Mouse (Mus musculus): Measurements from ENCODE around the gene Efr3b. TPM values are rescaled to one million over a fixed set of nuclear protein-coding genes. Genes with fewer than 3 reads are reported as not detected.

Gene Efr3b
- polyA plus RNA-seq, 1 experiment = not detected

- TF ChIP-seq CTCF (IDR thresholded peaks at IDR 0.05; ENCODE audit: insufficient read depth, low read depth, low read length) (no peak), POLR2A (IDR thresholded peaks at IDR 0.05; ENCODE audit: insufficient read depth, low read depth, low read length) (no peak)
- 54% methylated on average over 4 of the region's 4 CpGs for WGBS
- Histone ChIP-seq H3K27ac (ENCODE audit: insufficient read depth, low read depth, low read length) (no peak overlapping the region), H3K4me1 (ENCODE audit: control insufficient read depth, insufficient read depth, low read length) (peaks cover 11% of the 10 kb centered on the region), H3K4me3 (ENCODE audit: insufficient read depth, low read depth, low read length) (no peak overlapping the region)
Measured at GRCm38 (mm10) chr12:4068551-4068950, 29.8 kb upstream of the Efr3b start.

GRCm38 (mm10) chr12:4066681-4067459 is 28.2 kb upstream of the Efr3b start:
- TF ChIP-seq CTCF (IDR thresholded peaks at IDR 0.05; ENCODE audit: insufficient read depth, low read depth, low read length) = no peak
- no peak for TF ChIP-seq POLR2A (IDR thresholded peaks at IDR 0.05; ENCODE audit: insufficient read depth, low read depth, low read length)
- Histone ChIP-seq H3K27ac (ENCODE audit: insufficient read depth, low read depth, low read length) (peak overlapping the region; percentile 98), H3K4me3 (ENCODE audit: insufficient read depth, low read depth, low read length) (no peak overlapping the region), H3K4me1 (ENCODE audit: control insufficient read depth, insufficient read depth, low read length) (peaks cover 11% of the 10 kb centered on the region)
- WGBS = 37% methylated on average over 6 of the region's 6 CpGs

GRCm38 (mm10) chr12:4065944-4066343 is 27.2 kb upstream of the Efr3b start:
- Histone ChIP-seq H3K4me3 (ENCODE audit: insufficient read depth, low read depth, low read length) (no peak overlapping the region), H3K4me1 (ENCODE audit: control insufficient read depth, insufficient read depth, low read length) (peaks cover 11% of the 10 kb centered on the region), H3K27ac (ENCODE audit: insufficient read depth, low read depth, low read length) (peak overlapping the region; percentile 98)
- no peak for TF ChIP-seq CTCF (IDR thresholded peaks at IDR 0.05; ENCODE audit: insufficient read depth, low read depth, low read length)
- no peak for TF ChIP-seq POLR2A (IDR thresholded peaks at IDR 0.05; ENCODE audit: insufficient read depth, low read depth, low read length)
- WGBS = 83% methylated on average over 8 of the region's 8 CpGs

DNA sequence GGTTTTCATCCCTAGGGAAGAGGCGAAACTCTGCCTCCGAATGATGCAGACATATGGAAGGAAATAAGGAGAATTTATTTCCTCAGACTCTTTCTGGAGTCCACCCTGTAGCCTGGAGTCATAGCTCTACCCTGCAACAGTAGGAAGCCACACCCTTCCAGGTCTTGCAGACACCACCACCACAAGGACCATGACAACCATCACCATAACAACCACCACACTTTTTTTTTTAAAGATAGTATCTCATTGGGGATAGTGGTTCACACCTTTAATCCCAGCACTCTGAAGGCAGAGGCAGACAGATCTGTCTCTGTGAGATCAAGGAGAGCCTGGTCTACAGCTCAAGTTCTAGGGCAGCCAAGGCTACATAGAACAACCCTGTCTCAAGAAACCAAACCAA is 26.8 kb upstream of the Efr3b start:
- H3K4me1 ChIP-seq (ENCODE audit: control insufficient read depth, insufficient read depth, low read length) = peaks cover 11% of the 10 kb centered on the region
- TF ChIP-seq POLR2A (IDR thresholded peaks at IDR 0.05; ENCODE audit: insufficient read depth, low read depth, low read length) (no peak), CTCF (IDR thresholded peaks at IDR 0.05; ENCODE audit: insufficient read depth, low read depth, low read length) (no peak)
- 88% methylated on average over 2 of the region's 2 CpGs for WGBS

DNA sequence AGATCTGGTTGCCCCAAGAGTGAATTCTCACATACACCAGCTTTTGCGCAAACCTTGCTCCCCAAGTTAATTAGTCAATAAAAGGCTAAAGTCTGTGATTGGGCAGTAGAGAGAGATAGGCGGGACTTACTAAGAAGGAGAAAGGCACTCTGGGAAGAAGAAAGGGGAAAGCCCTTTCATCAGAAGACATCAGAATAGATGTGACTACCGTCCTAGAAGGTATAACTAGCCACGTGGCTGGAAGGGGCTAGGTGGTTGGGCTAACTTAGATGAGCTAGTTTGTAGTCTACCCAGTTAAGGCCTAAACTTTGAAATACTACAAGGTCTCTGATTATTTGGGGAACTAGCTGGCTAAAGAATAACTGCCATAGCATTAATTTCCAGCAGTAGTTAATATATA is 21.0 kb upstream of the Efr3b start:
- WGBS = 91% methylated on average over 4 of the region's 4 CpGs
- no peak overlapping the region for H3K4me3 ChIP-seq (ENCODE audit: insufficient read depth, low read depth, low read length)
- no peak for TF ChIP-seq POLR2A (IDR thresholded peaks at IDR 0.05; ENCODE audit: insufficient read depth, low read depth, low read length)
- no peak for TF ChIP-seq CTCF (IDR thresholded peaks at IDR 0.05; ENCODE audit: insufficient read depth, low read depth, low read length)
- peaks cover 2% of the 10 kb centered on the region for H3K4me1 ChIP-seq (ENCODE audit: control insufficient read depth, insufficient read depth, low read length)
- H3K27ac ChIP-seq (ENCODE audit: insufficient read depth, low read depth, low read length) = no peak overlapping the region

More for the DNA sequence above, 26.8 kb upstream of the Efr3b start:
- peak overlapping the region; percentile 98 for H3K27ac ChIP-seq (ENCODE audit: insufficient read depth, low read depth, low read length)
- no peak overlapping the region for H3K4me3 ChIP-seq (ENCODE audit: insufficient read depth, low read depth, low read length)

GRCm38 (mm10) chr12:4058321-4058720 is 19.6 kb upstream of the Efr3b start:
- TF ChIP-seq POLR2A (IDR thresholded peaks at IDR 0.05; ENCODE audit: insufficient read depth, low read depth, low read length) (no peak), CTCF (IDR thresholded peaks at IDR 0.05; ENCODE audit: insufficient read depth, low read depth, low read length) (no peak)
- H3K4me1 ChIP-seq (ENCODE audit: control insufficient read depth, insufficient read depth, low read length) = peaks cover 2% of the 10 kb centered on the region
- H3K4me3 ChIP-seq (ENCODE audit: insufficient read depth, low read depth, low read length) = no peak overlapping the region
- H3K27ac ChIP-seq (ENCODE audit: insufficient read depth, low read depth, low read length) = no peak overlapping the region
- WGBS = 79% methylated on average over 9 of the region's 9 CpGs

- no peak overlapping the region for H3K4me3 ChIP-seq (ENCODE audit: insufficient read depth, low read depth, low read length)
- H3K27ac ChIP-seq (ENCODE audit: insufficient read depth, low read depth, low read length) = no peak overlapping the region
- TF ChIP-seq POLR2A (IDR thresholded peaks at IDR 0.05; ENCODE audit: insufficient read depth, low read depth, low read length) (no peak), CTCF (IDR thresholded peaks at IDR 0.05; ENCODE audit: insufficient read depth, low read depth, low read length) (no peak)
- 53% methylated on average over 4 of the region's 4 CpGs for WGBS
- peaks cover 2% of the 10 kb centered on the region; the same call in 1 of the 2 replicates for H3K4me1 ChIP-seq (ENCODE audit: control insufficient read depth, insufficient read depth, low read length)
Measured at GRCm38 (mm10) chr12:4054845-4055244, 16.1 kb upstream of the Efr3b start.

DNA sequence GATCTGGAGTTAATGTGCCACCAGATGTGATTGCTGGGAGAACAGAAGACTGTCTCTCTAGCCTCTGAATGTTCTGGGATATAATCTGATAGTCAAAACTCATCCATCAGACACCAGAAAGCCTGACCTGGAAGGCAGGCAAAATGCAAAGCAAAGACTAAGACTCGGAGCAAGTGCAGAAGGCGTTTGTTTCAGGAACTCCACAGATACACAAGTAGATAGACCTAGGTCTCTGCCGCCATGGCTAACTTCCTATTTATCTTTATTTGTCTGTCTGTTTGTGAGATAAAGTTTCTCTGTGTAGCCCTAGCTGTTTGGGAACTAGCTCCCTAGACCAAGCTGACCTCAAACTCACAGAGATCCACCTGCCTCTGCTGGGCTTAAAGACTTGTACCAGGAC is 14.9 kb upstream of the Efr3b start:
- H3K27ac ChIP-seq (ENCODE audit: insufficient read depth, low read depth, low read length) = no peak overlapping the region
- TF ChIP-seq POLR2A (IDR thresholded peaks at IDR 0.05; ENCODE audit: insufficient read depth, low read depth, low read length) (no peak), CTCF (IDR thresholded peaks at IDR 0.05; ENCODE audit: insufficient read depth, low read depth, low read length) (no peak)
- H3K4me1 ChIP-seq (ENCODE audit: control insufficient read depth, insufficient read depth, low read length) = peaks cover 2% of the 10 kb centered on the region; the same call in 1 of the 2 replicates
- H3K4me3 ChIP-seq (ENCODE audit: insufficient read depth, low read depth, low read length) = no peak overlapping the region
- WGBS = 87% methylated on average over 3 of the region's 3 CpGs

- whole genome bisulfite sequencing = 70% methylated on average over 9 of the region's 9 CpGs
- TF ChIP-seq POLR2A (IDR thresholded peaks at IDR 0.05; ENCODE audit: insufficient read depth, low read depth, low read length) (no peak), CTCF (IDR thresholded peaks at IDR 0.05; ENCODE audit: insufficient read depth, low read depth, low read length) (no peak)
- H3K27ac ChIP-seq (ENCODE audit: insufficient read depth, low read depth, low read length) = no peak overlapping the region
- peaks cover 5% of the 10 kb centered on the region; the same call in 1 of the 2 replicates for H3K4me1 ChIP-seq (ENCODE audit: control insufficient read depth, insufficient read depth, low read length)
- no peak overlapping the region for H3K4me3 ChIP-seq (ENCODE audit: insufficient read depth, low read depth, low read length)
Measured at GRCm38 (mm10) chr12:4050861-4051425, 12.2 kb upstream of the Efr3b start.

Data from olfactory bulb, adult 2 months (tissue).